Mouse (Mus musculus): ENCODE measurements at regions not wholly inside any gene's neighbourhood (a gene's known extent, or its start where the extent isn't known, plus 50 kb on each side); places are given as distances from the start of the nearest gene placed in this dataset.

GRCm38 (mm10) chr8:49069451-49069850 lies 225.7 kb upstream of the Tenm3 start:
- H3K27ac ChIP-seq (ENCODE audit: insufficient read depth, low read depth, low read length, poor library complexity, severe bottlenecking) = no peak overlapping the region
- H3K9me3 ChIP-seq (ENCODE audit: control insufficient read depth, insufficient read depth, low read depth, low read length) = no peaks in the 10 kb centered on the region
- in situ Hi-C loops (cut with MboI; ENCODE audit: low sequenced_read_pairs in 2 of 2, unreplicated experiment in 2 of 2) = no loop called here
- TF ChIP-seq CHD2 (IDR thresholded peaks at IDR 0.05; ENCODE audit: low read depth, low read length) (no peak), ZC3H11A (IDR thresholded peaks at IDR 0.05; ENCODE audit: borderline replicate concordance, low read depth, low read length) (no peak), HCFC1 (IDR thresholded peaks at IDR 0.05; ENCODE audit: borderline replicate concordance, insufficient read depth, low read length) (no peak), ZNF384 (IDR thresholded peaks at IDR 0.05; ENCODE audit: low read depth, low read length) (no peak), MAFK (IDR thresholded peaks at IDR 0.05; ENCODE audit: insufficient read depth, low read depth, low read length) (no peak)
- no peaks in the 10 kb centered on the region for H3K36me3 ChIP-seq (ENCODE audit: control insufficient read depth, insufficient read depth, low read length, poor library complexity, severe bottlenecking)
- no peak overlapping the region for H3K9ac ChIP-seq (ENCODE audit: insufficient read depth, low read depth, low read length, poor library complexity, severe bottlenecking)
- H3K4me1 ChIP-seq (ENCODE audit: control insufficient read depth in 2 of 2, insufficient read depth in 2 of 2, low read length in 2 of 2, poor library complexity in 1 of 2) = no peaks in the 10 kb centered on the region
- DNase-seq (ENCODE audit: low read depth, low spot score) = no peak
- H3K4me3 ChIP-seq (ENCODE audit: insufficient read depth in 1 of 2, low read depth in 1 of 2, low read length in 2 of 2, poor library complexity in 1 of 2, severe bottlenecking in 1 of 2) = no peak overlapping the region

DNA sequence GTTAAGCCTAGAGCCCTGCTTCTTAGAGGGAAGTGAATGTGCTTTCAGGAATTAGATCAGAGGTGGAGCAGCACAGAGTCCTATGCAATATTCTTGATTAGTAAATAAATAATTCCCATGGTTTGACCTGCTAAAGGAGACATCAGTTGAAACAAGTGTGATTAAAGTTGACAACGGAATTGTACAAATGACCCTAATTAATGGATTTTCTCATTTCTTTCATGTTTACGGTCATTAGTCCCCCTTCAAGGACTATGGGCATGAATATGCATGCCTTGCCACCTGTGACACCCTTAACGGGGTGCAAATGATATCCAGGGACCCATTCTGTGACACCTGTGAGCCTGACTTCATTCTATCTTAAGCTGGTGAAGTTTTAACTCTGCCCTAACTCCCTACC lies 219.5 kb upstream of the Tenm3 start:
- Histone ChIP-seq H3K36me3 (ENCODE audit: control insufficient read depth, insufficient read depth, low read length, poor library complexity, severe bottlenecking) (no peaks in the 10 kb centered on the region), H3K4me1 (ENCODE audit: control insufficient read depth in 2 of 2, insufficient read depth in 2 of 2, low read length in 2 of 2, poor library complexity in 1 of 2) (no peaks in the 10 kb centered on the region), H3K9ac (ENCODE audit: insufficient read depth, low read depth, low read length, poor library complexity, severe bottlenecking) (no peak overlapping the region), H3K9me3 (ENCODE audit: control insufficient read depth, insufficient read depth, low read depth, low read length) (no peaks in the 10 kb centered on the region), H3K4me3 (ENCODE audit: insufficient read depth in 1 of 2, low read depth in 1 of 2, low read length in 2 of 2, poor library complexity in 1 of 2, severe bottlenecking in 1 of 2) (no peak overlapping the region), H3K27ac (ENCODE audit: insufficient read depth, low read depth, low read length, poor library complexity, severe bottlenecking) (no peak overlapping the region)
- TF ChIP-seq ZC3H11A (IDR thresholded peaks at IDR 0.05; ENCODE audit: borderline replicate concordance, low read depth, low read length) (no peak), MAFK (IDR thresholded peaks at IDR 0.05; ENCODE audit: insufficient read depth, low read depth, low read length) (no peak), ZNF384 (IDR thresholded peaks at IDR 0.05; ENCODE audit: low read depth, low read length) (no peak), CHD2 (IDR thresholded peaks at IDR 0.05; ENCODE audit: low read depth, low read length) (no peak), HCFC1 (IDR thresholded peaks at IDR 0.05; ENCODE audit: borderline replicate concordance, insufficient read depth, low read length) (no peak)
- no peak for DNase-seq (ENCODE audit: low read depth, low spot score)
- in situ Hi-C loops (cut with MboI; ENCODE audit: low sequenced_read_pairs in 2 of 2, unreplicated experiment in 2 of 2) = no loop called here

DNA sequence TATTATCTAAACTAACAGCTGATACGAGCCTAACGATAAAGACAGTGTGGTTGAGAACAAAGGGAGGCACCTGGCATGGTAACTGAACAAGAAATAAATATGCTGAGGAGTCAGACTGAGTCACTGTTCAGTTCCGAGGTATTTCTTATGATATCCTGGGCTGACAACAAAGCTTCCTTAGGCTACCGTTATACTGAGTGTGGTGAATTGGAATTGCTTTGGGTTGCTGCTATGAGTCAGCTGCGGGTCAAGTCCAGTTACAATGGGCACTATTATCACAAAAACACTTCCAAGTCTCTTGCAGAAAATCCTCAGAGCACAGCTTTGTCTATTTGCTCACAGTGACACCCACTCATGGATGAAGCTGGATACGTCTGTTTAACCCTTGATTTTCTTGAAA lies 199.5 kb upstream of the Tenm3 start:
- TF ChIP-seq HCFC1 (IDR thresholded peaks at IDR 0.05; ENCODE audit: borderline replicate concordance, insufficient read depth, low read length) = no peak
- H3K27ac ChIP-seq (ENCODE audit: insufficient read depth, low read depth, low read length, poor library complexity, severe bottlenecking) = no peak overlapping the region
- no peaks in the 10 kb centered on the region for H3K4me1 ChIP-seq (ENCODE audit: control insufficient read depth in 2 of 2, insufficient read depth in 2 of 2, low read length in 2 of 2, poor library complexity in 1 of 2)
- H3K9me3 ChIP-seq (ENCODE audit: control insufficient read depth, insufficient read depth, low read depth, low read length) = no peaks in the 10 kb centered on the region
- H3K9ac ChIP-seq (ENCODE audit: insufficient read depth, low read depth, low read length, poor library complexity, severe bottlenecking) = no peak overlapping the region
- DNase-seq (ENCODE audit: low read depth, low spot score) = no peak
- no peak overlapping the region for H3K4me3 ChIP-seq (ENCODE audit: insufficient read depth in 1 of 2, low read depth in 1 of 2, low read length in 2 of 2, poor library complexity in 1 of 2, severe bottlenecking in 1 of 2)
- no peaks in the 10 kb centered on the region for H3K36me3 ChIP-seq (ENCODE audit: control insufficient read depth, insufficient read depth, low read length, poor library complexity, severe bottlenecking)
- in situ Hi-C loops (cut with MboI; ENCODE audit: low sequenced_read_pairs in 2 of 2, unreplicated experiment in 2 of 2) = no loop called here

- in situ Hi-C loops (cut with MboI; ENCODE audit: low sequenced_read_pairs in 2 of 2, unreplicated experiment in 2 of 2) = no loop called here
These were observed 192.4 kb upstream of the Tenm3 start for GRCm38 (mm10) chr8:49035970-49036700.

GRCm38 (mm10) chr8:49035519-49035918 lies 191.8 kb upstream of the Tenm3 start:
- in situ Hi-C loops (cut with MboI; ENCODE audit: low sequenced_read_pairs in 2 of 2, unreplicated experiment in 2 of 2) = no loop called here
- Histone ChIP-seq H3K9me3 (ENCODE audit: control insufficient read depth, insufficient read depth, low read depth, low read length) (no peaks in the 10 kb centered on the region), H3K4me3 (ENCODE audit: insufficient read depth in 1 of 2, low read depth in 1 of 2, low read length in 2 of 2, poor library complexity in 1 of 2, severe bottlenecking in 1 of 2) (no peak overlapping the region), H3K27ac (ENCODE audit: insufficient read depth, low read depth, low read length, poor library complexity, severe bottlenecking) (no peak overlapping the region), H3K36me3 (ENCODE audit: control insufficient read depth, insufficient read depth, low read length, poor library complexity, severe bottlenecking) (no peaks in the 10 kb centered on the region), H3K9ac (ENCODE audit: insufficient read depth, low read depth, low read length, poor library complexity, severe bottlenecking) (no peak overlapping the region), H3K4me1 (ENCODE audit: control insufficient read depth in 2 of 2, insufficient read depth in 2 of 2, low read length in 2 of 2, poor library complexity in 1 of 2) (no peaks in the 10 kb centered on the region)
- peak; percentile 59 for DNase-seq (ENCODE audit: low read depth, low spot score)
- TF ChIP-seq ZC3H11A (IDR thresholded peaks at IDR 0.05; ENCODE audit: borderline replicate concordance, low read depth, low read length) = peak; percentile 81
- no peak for TF ChIP-seq HCFC1 (IDR thresholded peaks at IDR 0.05; ENCODE audit: borderline replicate concordance, insufficient read depth, low read length)
- TF ChIP-seq MAFK (IDR thresholded peaks at IDR 0.05; ENCODE audit: insufficient read depth, low read depth, low read length) = no peak

More at GRCm38 (mm10) chr8:49035970-49036700, 192.4 kb upstream of the Tenm3 start:
- H3K36me3 ChIP-seq (ENCODE audit: control insufficient read depth, insufficient read depth, low read length, poor library complexity, severe bottlenecking) = no peaks in the 10 kb centered on the region
- H3K4me3 ChIP-seq (ENCODE audit: insufficient read depth in 1 of 2, low read depth in 1 of 2, low read length in 2 of 2, poor library complexity in 1 of 2, severe bottlenecking in 1 of 2) = no peak overlapping the region
- H3K27ac ChIP-seq (ENCODE audit: insufficient read depth, low read depth, low read length, poor library complexity, severe bottlenecking) = no peak overlapping the region
- DNase-seq (ENCODE audit: low read depth, low spot score) = no peak
- no peaks in the 10 kb centered on the region for H3K4me1 ChIP-seq (ENCODE audit: control insufficient read depth in 2 of 2, insufficient read depth in 2 of 2, low read length in 2 of 2, poor library complexity in 1 of 2)
- H3K9me3 ChIP-seq (ENCODE audit: control insufficient read depth, insufficient read depth, low read depth, low read length) = no peaks in the 10 kb centered on the region
- TF ChIP-seq ZC3H11A (IDR thresholded peaks at IDR 0.05; ENCODE audit: borderline replicate concordance, low read depth, low read length) (no peak), ZNF384 (IDR thresholded peaks at IDR 0.05; ENCODE audit: low read depth, low read length) (no peak), CHD2 (IDR thresholded peaks at IDR 0.05; ENCODE audit: low read depth, low read length) (no peak), HCFC1 (IDR thresholded peaks at IDR 0.05; ENCODE audit: borderline replicate concordance, insufficient read depth, low read length) (no peak), MAFK (IDR thresholded peaks at IDR 0.05; ENCODE audit: insufficient read depth, low read depth, low read length) (no peak)
- no peak overlapping the region for H3K9ac ChIP-seq (ENCODE audit: insufficient read depth, low read depth, low read length, poor library complexity, severe bottlenecking)
